Mouse (Mus musculus): ENCODE data around the gene Tbpl1. TPM values are rescaled to one million over a fixed set of nuclear protein-coding genes. Genes with fewer than 3 reads are reported as not detected.
A peak's percentile ranks its signal among the peaks of the same experiment; 100 is the strongest.

Gene Tbpl1
- 36.7 and 42.1 TPM in 2 replicates for polyA plus RNA-seq (2015; fragmentation: Nextera tagmentation; extraction: Ambion mirVana)

DNA sequence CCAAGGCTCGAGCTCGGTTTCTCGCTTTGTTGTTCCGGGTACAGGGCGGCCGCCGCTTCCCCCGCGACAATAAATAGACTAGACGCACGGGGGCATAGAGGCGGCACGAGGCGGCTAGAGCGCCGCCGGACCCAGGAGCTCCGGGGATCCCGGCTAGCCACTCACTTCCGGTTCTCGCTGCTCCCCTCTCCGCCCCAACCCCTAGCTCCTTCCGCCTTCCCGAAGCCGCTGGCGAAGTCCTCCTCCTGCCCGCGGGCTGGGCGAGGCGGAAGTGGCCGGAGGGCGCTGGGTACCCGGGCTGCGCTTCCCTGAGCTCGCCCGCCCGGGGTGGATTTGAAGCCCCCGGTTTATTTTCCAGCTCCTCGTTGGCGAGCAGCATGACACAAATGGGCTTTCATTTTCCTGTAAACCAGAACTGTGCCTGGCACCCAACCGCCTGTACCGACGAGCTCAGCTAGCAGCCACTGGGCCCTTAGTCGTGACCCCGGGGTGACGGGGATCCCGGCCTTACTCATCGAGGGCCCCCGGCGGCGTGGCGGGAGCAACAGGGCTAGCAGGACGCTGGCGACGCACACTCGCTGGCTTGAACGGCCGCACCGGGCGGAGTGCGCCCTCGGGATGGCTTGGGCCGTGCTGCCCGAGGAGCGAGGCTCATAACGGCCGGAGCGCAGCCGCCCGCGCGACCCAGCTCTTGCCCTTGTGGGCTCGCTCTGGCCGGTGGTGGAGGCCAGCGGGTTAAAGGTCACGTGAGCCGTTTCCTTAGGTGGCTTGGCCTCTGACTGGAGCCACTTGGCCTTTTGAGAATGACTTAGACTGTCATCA, at the start of gene Tbpl1:
Gene Tbpl1, minus strand, starts transcription at position 667 of the 822 bp plus-strand sequence.
- WGBS: under 1% methylated on average over 74 of the region's 77 CpGs
- no peaks in the 10 kb centered on the region for H3K27me3 ChIP-seq (ENCODE audit: control insufficient read depth, insufficient read depth, low read length)
- H3K9ac ChIP-seq (ENCODE audit: low read length): peak within 1 kb of the TSS; percentile 97
- no peaks in the 10 kb centered on the region for H3K9me3 ChIP-seq (replicated peaks; ENCODE audit: control insufficient read depth, low read length)
- peak; percentile 98 for ATAC-seq (replicated peaks; ENCODE audit: extremely low read depth, insufficient read depth, low FRiP score)
- H3K4me1 ChIP-seq (ENCODE audit: control insufficient read depth, insufficient read depth, low read length): peaks cover 25% of the 10 kb centered on the region
- H3K4me2 ChIP-seq (ENCODE audit: low read depth, low read length): peak within 1 kb of the TSS; percentile 95
- H3K4me3 ChIP-seq (ENCODE audit: low read length): peak within 1 kb of the TSS; percentile 88
- no peaks in the 10 kb centered on the region for H3K36me3 ChIP-seq (ENCODE audit: control insufficient read depth, insufficient read depth)
- peak within 1 kb of the TSS; percentile 96 for H3K27ac ChIP-seq (ENCODE audit: low read length)

DNA sequence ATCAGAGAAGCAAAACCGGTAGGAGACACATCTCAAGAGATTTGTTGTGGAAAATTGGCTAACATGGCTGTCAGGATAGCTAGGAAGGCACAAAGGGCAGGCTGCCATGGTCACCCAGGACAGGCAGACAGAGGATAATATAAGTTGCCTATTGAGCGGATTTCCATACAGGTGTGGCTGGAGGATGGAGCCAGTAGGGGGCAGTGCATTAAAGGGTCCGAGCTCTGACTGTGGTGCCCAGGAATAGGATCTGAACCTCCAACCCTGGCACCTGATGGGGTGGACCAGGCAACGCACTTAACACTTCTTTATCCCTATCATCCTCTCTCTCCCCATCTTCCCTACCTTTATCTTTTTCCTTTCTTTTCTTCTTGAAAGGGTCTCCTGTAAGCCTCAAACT, 49.7 kb upstream of the Tbpl1 start:
- Histone ChIP-seq H3K4me3 (ENCODE audit: low read length) (no peak overlapping the region), H3K4me1 (ENCODE audit: control insufficient read depth, insufficient read depth, low read length) (no peaks in the 10 kb centered on the region), H3K9ac (ENCODE audit: low read length) (no peak overlapping the region), H3K36me3 (ENCODE audit: control insufficient read depth, insufficient read depth) (no peaks in the 10 kb centered on the region), H3K4me2 (ENCODE audit: low read depth, low read length) (no peak overlapping the region), H3K27me3 (ENCODE audit: control insufficient read depth, insufficient read depth, low read length) (no peaks in the 10 kb centered on the region), H3K27ac (ENCODE audit: low read length) (no peak overlapping the region), H3K9me3 (replicated peaks; ENCODE audit: control insufficient read depth, low read length) (no peaks in the 10 kb centered on the region)
- ATAC-seq (replicated peaks; ENCODE audit: extremely low read depth, insufficient read depth, low FRiP score): no peak
- 30% methylated on average over 4 of the region's 4 CpGs for WGBS

DNA sequence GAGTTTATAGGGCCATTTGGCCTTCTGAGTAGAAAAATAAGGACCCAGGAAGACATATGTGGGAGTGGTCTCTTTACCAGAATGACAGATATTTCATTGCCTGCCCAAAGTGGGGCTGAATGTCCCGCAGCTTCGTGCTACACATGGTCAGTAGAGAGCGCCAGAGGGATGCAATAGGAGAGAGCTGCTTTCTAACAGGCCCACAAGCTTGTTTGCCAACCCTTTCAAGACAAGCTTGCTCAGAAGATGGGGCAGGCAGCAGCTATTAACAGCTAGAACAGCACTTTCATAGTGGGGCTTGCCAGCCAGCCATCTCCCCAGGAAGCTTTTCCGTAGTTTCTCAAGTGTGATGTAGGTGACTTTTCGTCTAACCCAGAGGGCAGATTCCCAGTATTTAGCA, 46.2 kb upstream of the Tbpl1 start:
- Histone ChIP-seq H3K4me2 (ENCODE audit: low read depth, low read length) (no peak overlapping the region), H3K4me3 (ENCODE audit: low read length) (no peak overlapping the region), H3K36me3 (ENCODE audit: control insufficient read depth, insufficient read depth) (no peaks in the 10 kb centered on the region), H3K27me3 (ENCODE audit: control insufficient read depth, insufficient read depth, low read length) (no peaks in the 10 kb centered on the region), H3K27ac (ENCODE audit: low read length) (no peak overlapping the region), H3K9me3 (replicated peaks; ENCODE audit: control insufficient read depth, low read length) (no peaks in the 10 kb centered on the region), H3K9ac (ENCODE audit: low read length) (no peak overlapping the region), H3K4me1 (ENCODE audit: control insufficient read depth, insufficient read depth, low read length) (no peaks in the 10 kb centered on the region)
- ATAC-seq (replicated peaks; ENCODE audit: extremely low read depth, insufficient read depth, low FRiP score): no peak
- 11% methylated on average over 5 of the region's 5 CpGs for WGBS

DNA sequence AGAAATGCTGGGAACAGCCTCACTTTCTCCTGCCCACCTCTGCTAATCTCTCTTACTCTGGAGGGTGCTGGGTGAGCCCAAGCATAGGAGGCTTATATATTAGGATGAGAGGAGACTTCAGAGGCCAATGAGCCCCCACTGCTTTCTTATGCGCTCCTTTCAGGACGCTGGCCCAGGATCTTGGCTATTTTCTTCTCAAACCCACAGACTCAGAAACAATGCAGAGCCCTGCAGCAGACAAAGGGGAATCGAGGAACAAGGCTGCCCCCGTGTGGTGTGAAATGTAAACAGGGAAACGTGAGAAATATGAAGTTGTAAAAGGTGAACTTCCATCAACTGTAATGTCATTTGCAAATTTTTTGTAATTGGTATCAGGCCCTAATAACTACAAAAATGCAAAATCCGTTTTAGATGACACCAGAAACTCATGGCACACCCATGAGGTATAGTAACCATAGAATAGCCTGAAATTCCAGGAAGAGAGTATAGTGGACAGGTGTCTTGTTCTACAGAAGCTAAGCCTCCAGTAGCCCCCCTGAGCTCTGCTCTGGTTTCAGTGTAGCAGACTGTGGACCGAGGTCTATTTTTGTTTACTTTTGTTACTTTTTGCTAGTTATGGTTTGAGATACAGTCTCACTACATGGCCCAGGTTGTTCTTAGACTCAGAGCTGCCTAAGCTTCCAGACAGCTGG, 44.4 kb upstream of the Tbpl1 start:
- WGBS: 10% methylated on average over 7 of the region's 7 CpGs
- ATAC-seq (replicated peaks; ENCODE audit: extremely low read depth, insufficient read depth, low FRiP score): no peak
- no peak overlapping the region for H3K4me3 ChIP-seq (ENCODE audit: low read length)

DNA sequence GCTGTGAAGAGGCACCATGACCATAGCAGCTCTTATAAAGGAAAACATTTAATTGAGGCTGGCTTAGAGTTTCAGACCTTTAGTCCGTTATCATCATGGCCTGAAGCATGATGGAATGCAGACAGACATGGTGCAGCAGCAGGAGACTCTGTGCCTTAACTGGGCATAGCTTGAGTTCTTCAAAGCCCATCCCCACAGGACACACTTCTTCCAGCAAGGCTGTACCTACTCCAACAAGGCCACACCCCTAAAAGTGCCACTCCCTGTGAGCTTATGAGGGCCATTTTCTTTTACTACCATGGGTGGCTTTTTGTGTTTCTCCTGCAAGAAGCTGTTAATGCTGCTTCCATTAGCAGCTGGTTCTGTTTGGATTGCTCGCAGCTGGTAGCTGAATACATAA, 43.7 kb upstream of the Tbpl1 start:
- H3K36me3 ChIP-seq (ENCODE audit: control insufficient read depth, insufficient read depth): no peaks in the 10 kb centered on the region
- no peaks in the 10 kb centered on the region for H3K27me3 ChIP-seq (ENCODE audit: control insufficient read depth, insufficient read depth, low read length)
- H3K4me3 ChIP-seq (ENCODE audit: low read length): no peak overlapping the region
- ATAC-seq (replicated peaks; ENCODE audit: extremely low read depth, insufficient read depth, low FRiP score): no peak
- no peak overlapping the region for H3K9ac ChIP-seq (ENCODE audit: low read length)
- no peaks in the 10 kb centered on the region for H3K9me3 ChIP-seq (replicated peaks; ENCODE audit: control insufficient read depth, low read length)
- H3K27ac ChIP-seq (ENCODE audit: low read length): no peak overlapping the region
- no peaks in the 10 kb centered on the region for H3K4me1 ChIP-seq (ENCODE audit: control insufficient read depth, insufficient read depth, low read length)
- WGBS: 76% methylated on average over 2 of the region's 2 CpGs
- no peak overlapping the region for H3K4me2 ChIP-seq (ENCODE audit: low read depth, low read length)

More for the DNA sequence above, 44.4 kb upstream of the Tbpl1 start:
- H3K9me3 ChIP-seq (replicated peaks; ENCODE audit: control insufficient read depth, low read length): no peaks in the 10 kb centered on the region
- no peaks in the 10 kb centered on the region for H3K27me3 ChIP-seq (ENCODE audit: control insufficient read depth, insufficient read depth, low read length)
- no peak overlapping the region for H3K4me2 ChIP-seq (ENCODE audit: low read depth, low read length)
- H3K27ac ChIP-seq (ENCODE audit: low read length): no peak overlapping the region
- no peak overlapping the region for H3K9ac ChIP-seq (ENCODE audit: low read length)
- no peaks in the 10 kb centered on the region for H3K36me3 ChIP-seq (ENCODE audit: control insufficient read depth, insufficient read depth)
- no peaks in the 10 kb centered on the region for H3K4me1 ChIP-seq (ENCODE audit: control insufficient read depth, insufficient read depth, low read length)

DNA sequence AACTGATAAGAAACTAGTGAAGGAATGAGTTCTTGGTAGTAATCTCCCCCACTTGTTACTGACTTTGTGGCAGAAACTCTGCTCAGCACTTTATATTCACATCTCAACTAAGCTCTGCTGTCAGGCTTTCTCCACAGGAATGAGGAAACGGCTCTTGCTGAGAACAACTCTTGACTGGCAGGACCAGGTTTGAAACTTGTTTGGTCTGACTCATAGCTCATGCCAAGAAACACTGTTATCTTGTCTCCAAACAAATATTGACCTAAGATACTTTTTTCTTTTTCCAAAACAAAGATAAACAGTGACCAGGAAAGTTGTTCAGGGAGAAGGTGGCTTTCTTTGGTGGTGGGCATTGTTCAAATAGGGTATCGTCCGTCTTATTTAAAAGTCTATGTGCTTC, 42.9 kb upstream of the Tbpl1 start:
- Histone ChIP-seq H3K27me3 (ENCODE audit: control insufficient read depth, insufficient read depth, low read length) (no peaks in the 10 kb centered on the region), H3K9me3 (replicated peaks; ENCODE audit: control insufficient read depth, low read length) (no peaks in the 10 kb centered on the region), H3K9ac (ENCODE audit: low read length) (no peak overlapping the region), H3K27ac (ENCODE audit: low read length) (no peak overlapping the region), H3K4me1 (ENCODE audit: control insufficient read depth, insufficient read depth, low read length) (no peaks in the 10 kb centered on the region), H3K36me3 (ENCODE audit: control insufficient read depth, insufficient read depth) (no peaks in the 10 kb centered on the region), H3K4me2 (ENCODE audit: low read depth, low read length) (no peak overlapping the region), H3K4me3 (ENCODE audit: low read length) (no peak overlapping the region)
- no peak for ATAC-seq (replicated peaks; ENCODE audit: extremely low read depth, insufficient read depth, low FRiP score)
- WGBS: 63% methylated on average over 3 of the region's 3 CpGs

DNA sequence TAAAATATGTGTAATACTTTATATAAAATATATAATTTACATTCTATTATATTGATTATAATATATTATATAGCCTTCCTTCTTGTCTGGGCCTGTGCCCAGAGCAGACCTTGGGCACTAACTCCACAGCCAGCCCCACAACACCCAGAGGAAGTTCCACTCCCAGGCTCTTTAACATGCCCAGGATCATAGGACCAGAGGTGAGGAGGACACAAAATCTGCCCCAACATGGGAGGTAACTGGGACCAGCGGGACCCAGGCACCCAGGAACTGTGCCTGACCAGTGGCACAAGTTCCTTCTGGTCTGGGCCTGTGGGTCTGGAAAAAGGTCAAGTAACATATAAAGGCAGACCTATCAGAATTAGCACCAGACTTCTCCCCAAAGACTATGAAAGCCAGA, 22.5 kb upstream of the Tbpl1 start:
- H3K4me3 ChIP-seq (ENCODE audit: low read length): no peak overlapping the region
- H3K4me2 ChIP-seq (ENCODE audit: low read depth, low read length): no peak overlapping the region
- H3K9ac ChIP-seq (ENCODE audit: low read length): no peak overlapping the region
- no peaks in the 10 kb centered on the region for H3K36me3 ChIP-seq (ENCODE audit: control insufficient read depth, insufficient read depth)
- WGBS: 89% methylated on average over 1 of the region's 1 CpGs
- H3K9me3 ChIP-seq (replicated peaks; ENCODE audit: control insufficient read depth, low read length): no peaks in the 10 kb centered on the region
- H3K4me1 ChIP-seq (ENCODE audit: control insufficient read depth, insufficient read depth, low read length): no peaks in the 10 kb centered on the region
- no peak for ATAC-seq (replicated peaks; ENCODE audit: extremely low read depth, insufficient read depth, low FRiP score)
- no peaks in the 10 kb centered on the region for H3K27me3 ChIP-seq (ENCODE audit: control insufficient read depth, insufficient read depth, low read length)
- no peak overlapping the region for H3K27ac ChIP-seq (ENCODE audit: low read length)

DNA sequence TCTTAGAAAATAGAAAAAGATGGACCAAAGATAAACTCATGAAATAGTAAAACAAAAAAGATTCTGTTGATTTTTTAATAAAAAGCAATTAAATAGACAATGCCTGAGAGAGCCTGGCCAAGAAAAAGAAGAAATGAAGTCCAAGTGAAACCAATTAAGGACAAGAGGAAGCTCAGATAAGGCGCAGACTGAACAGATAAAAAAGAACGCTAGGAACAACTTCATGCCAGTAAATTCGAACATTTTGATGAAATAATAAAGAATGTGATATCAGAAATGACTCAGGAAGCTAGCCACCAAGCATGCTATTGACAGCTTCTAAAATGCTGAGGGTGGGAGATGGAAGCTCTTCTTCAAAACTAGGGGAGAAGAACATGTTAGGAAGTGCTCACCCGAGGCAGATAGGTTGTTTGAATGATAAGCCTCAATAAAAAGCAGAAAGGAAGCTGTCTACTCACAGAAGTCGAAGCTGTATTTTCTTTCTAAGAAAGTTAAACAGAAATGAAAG, 19.5 kb upstream of the Tbpl1 start:
- Histone ChIP-seq H3K4me1 (ENCODE audit: control insufficient read depth, insufficient read depth, low read length) (peaks cover 7% of the 10 kb centered on the region), H3K4me3 (ENCODE audit: low read length) (no peak overlapping the region), H3K27ac (ENCODE audit: low read length) (peak overlapping the region; percentile 48; the same call in 1 of the 2 replicates), H3K9me3 (replicated peaks; ENCODE audit: control insufficient read depth, low read length) (no peaks in the 10 kb centered on the region), H3K36me3 (ENCODE audit: control insufficient read depth, insufficient read depth) (no peaks in the 10 kb centered on the region), H3K4me2 (ENCODE audit: low read depth, low read length) (0 out of 2 replicates have a peak overlapping the region, but pooled peaks have one; percentile 5), H3K9ac (ENCODE audit: low read length) (no peak overlapping the region), H3K27me3 (ENCODE audit: control insufficient read depth, insufficient read depth, low read length) (no peaks in the 10 kb centered on the region)
- 38% methylated on average over 5 of the region's 5 CpGs for WGBS
- ATAC-seq (replicated peaks; ENCODE audit: extremely low read depth, insufficient read depth, low FRiP score): no peak
